ENCODE assay signal across 8 mouse cellular contexts in the genomic region with DNA sequence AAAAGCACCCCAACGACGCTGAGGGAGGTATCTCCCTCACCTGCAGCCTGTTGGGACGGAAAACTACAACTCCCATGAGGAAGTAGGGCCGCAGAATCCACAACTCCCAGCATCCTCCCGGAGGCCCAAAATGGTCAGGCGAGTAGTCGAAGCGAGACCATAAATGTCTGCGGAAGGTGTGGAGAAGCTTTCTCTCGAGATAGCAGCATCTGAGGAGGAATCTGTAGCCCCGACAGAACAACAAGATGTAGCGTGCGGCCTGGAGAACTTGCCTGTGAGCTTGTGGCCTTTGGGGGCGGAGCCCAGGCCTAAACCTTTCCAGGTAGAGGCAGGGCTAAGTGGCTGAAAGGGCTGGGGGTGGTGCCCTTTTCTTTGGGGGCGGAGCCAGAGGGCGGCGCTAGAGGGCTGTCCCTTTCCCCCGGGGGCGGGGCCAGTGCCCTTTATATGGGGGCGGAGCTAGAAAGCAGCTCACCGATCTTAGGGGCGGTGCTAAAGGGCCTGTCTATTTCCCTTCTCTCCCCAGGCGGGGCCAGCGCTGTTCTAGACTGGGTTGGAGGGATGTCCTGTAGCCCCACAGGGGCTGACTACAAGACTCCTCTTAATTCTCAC. TPM values are rescaled to one million over a fixed set of nuclear protein-coding genes. Genes with fewer than 3 reads are reported as not detected.
DNase-seq lines count a peak whose midpoint lies in the region; ATAC-seq and TF ChIP-seq lines count a peak whose summit lies in the region.

TSS of gene Setmar (plus strand) at position 128 of the 609 bp plus-strand sequence.

- H3K4me1 ChIP-seq in forebrain, embryonic 10.5 days = peaks cover 11% of the 10 kb centered on the region
- H3K4me1 ChIP-seq in heart, embryonic 15.5 days (replicated peaks) = no peaks in the 10 kb centered on the region
- peaks cover 0 to 3% of the 10 kb centered on the region in 2 experiments; a peak in 1 of 4 replicates for H3K4me1 ChIP-seq in liver, embryonic 14.5 days (replicated peaks; ENCODE audit: control insufficient read depth in 2 of 2, insufficient read depth in 2 of 2, low read length in 1 of 2)
- H3K4me1 ChIP-seq in neural tube, embryonic 11.5 days (ENCODE audit: control insufficient read depth, insufficient read depth, low read length) = no peaks in the 10 kb centered on the region
- H3K4me1 ChIP-seq in stomach, postnatal 0 days (replicated peaks; ENCODE audit: control insufficient read depth, insufficient read depth) = no peaks in the 10 kb centered on the region

- peak within 1 kb of the TSS; percentile 65 for H3K4me3 ChIP-seq in forebrain, embryonic 10.5 days
- peak within 1 kb of the TSS; percentile 65 for H3K4me3 ChIP-seq in heart, embryonic 15.5 days
- H3K4me3 ChIP-seq in liver, embryonic 14.5 days (ENCODE audit: insufficient read depth in 1 of 2, low read depth in 2 of 2, low read length in 2 of 2) = peak within 1 kb of the TSS; percentile 59 to 94
- peak within 1 kb of the TSS; percentile 44 for H3K4me3 ChIP-seq in neural tube, embryonic 11.5 days (ENCODE audit: low read depth, low read length)
- H3K4me3 ChIP-seq in stomach, postnatal 0 days (ENCODE audit: low read depth, low read length) = peak within 1 kb of the TSS; percentile 54

- WGBS in forebrain, embryonic 10.5 days = under 1% methylated on average over 24 of the region's 24 CpGs
- under 1% methylated on average over 22 of the region's 24 CpGs for WGBS in heart, embryonic 15.5 days
- WGBS in liver, embryonic 14.5 days (ENCODE audit: insufficient replicate concordance) = under 1% methylated on average over 22 of the region's 24 CpGs
- 0% methylated on average over 19 of the region's 24 CpGs for WGBS in neural tube, embryonic 11.5 days
- WGBS in stomach, postnatal 0 days = under 1% methylated on average over 21 of the region's 24 CpGs

- TF ChIP-seq EP300 in liver, embryonic 14.5 days (IDR thresholded peaks at IDR 0.05; ENCODE audit: low read depth) = no peak
- TF ChIP-seq EP300 in stomach, postnatal 0 days (optimal IDR thresholded peaks at IDR 0.05) = no peak

- peak within 1 kb of the TSS; percentile 67 for H3K9ac ChIP-seq in heart, embryonic 15.5 days
- H3K9ac ChIP-seq in liver, embryonic 14.5 days (replicated peaks) = peak within 1 kb of the TSS; percentile 62
- peak within 1 kb of the TSS; percentile 48 for H3K9ac ChIP-seq in neural tube, embryonic 11.5 days (ENCODE audit: low read length)
- H3K9ac ChIP-seq in stomach, postnatal 0 days (ENCODE audit: low read length) = peak within 1 kb of the TSS; percentile 63

- H3K36me3 ChIP-seq in forebrain, embryonic 10.5 days (replicated peaks) = no peaks in the 10 kb centered on the region
- no peaks in the 10 kb centered on the region for H3K36me3 ChIP-seq in heart, embryonic 15.5 days
- no peaks in the 10 kb centered on the region for H3K36me3 ChIP-seq in liver, embryonic 14.5 days (replicated peaks; ENCODE audit: control insufficient read depth, insufficient read depth, low read depth)
- H3K36me3 ChIP-seq in neural tube, embryonic 11.5 days (ENCODE audit: control insufficient read depth, insufficient read depth, low read length) = no peaks in the 10 kb centered on the region
- no peaks in the 10 kb centered on the region for H3K36me3 ChIP-seq in stomach, postnatal 0 days (ENCODE audit: control insufficient read depth, insufficient read depth, low read length)

- H3K27ac ChIP-seq in forebrain, embryonic 10.5 days = peak within 1 kb of the TSS; percentile 91
- peak within 1 kb of the TSS; percentile 87 for H3K27ac ChIP-seq in heart, embryonic 15.5 days
- H3K27ac ChIP-seq in liver, embryonic 14.5 days = no peak within 1 kb of the TSS
- peak within 1 kb of the TSS; percentile 58 for H3K27ac ChIP-seq in neural tube, embryonic 11.5 days (ENCODE audit: low read depth, low read length)
- peak within 1 kb of the TSS; percentile 90 for H3K27ac ChIP-seq in stomach, postnatal 0 days (replicated peaks)

- peak; percentile 95 for ATAC-seq in CD4-positive, CD25-positive, alpha-beta regulatory T cell, adult 4 months
- ATAC-seq in heart, embryonic 15.5 days (replicated peaks; ENCODE audit: insufficient number of reproducible peaks, insufficient read depth, low FRiP score, low read depth) = peak; percentile 97
- ATAC-seq in liver, embryonic 14.5 days (ENCODE audit: insufficient read depth) = peak; percentile 97
- ATAC-seq in neural tube, embryonic 11.5 days (ENCODE audit: insufficient read depth, low FRiP score, low TSS enrichment) = peak; percentile 95
- peak; percentile 98 for ATAC-seq in stomach, postnatal 0 days (ENCODE audit: low FRiP score, low TSS enrichment)

- H3K27me3 ChIP-seq in forebrain, embryonic 10.5 days (ENCODE audit: poor library complexity, severe bottlenecking) = no peaks in the 10 kb centered on the region
- H3K27me3 ChIP-seq in heart, embryonic 15.5 days = no peaks in the 10 kb centered on the region
- H3K27me3 ChIP-seq in liver, embryonic 14.5 days (ENCODE audit: control insufficient read depth, insufficient read depth, low read length) = no peaks in the 10 kb centered on the region
- no peaks in the 10 kb centered on the region for H3K27me3 ChIP-seq in neural tube, embryonic 11.5 days (ENCODE audit: control insufficient read depth, insufficient read depth, low read length)
- no peaks in the 10 kb centered on the region for H3K27me3 ChIP-seq in stomach, postnatal 0 days (ENCODE audit: control insufficient read depth, insufficient read depth, low read length)

- DNase-seq in c-Kit-negative CD71-positive TER-119-positive erythroid progenitor cells, embryonic 14.5 days (ENCODE audit: low read depth, low spot score) = peak; percentile 78
- DNase-seq in forebrain, embryonic 10.5 days (ENCODE audit: extremely low spot score, low spot score) = peak; percentile 95
- peak; percentile 97 to 99 for DNase-seq in kidney, postnatal 25 days
- DNase-seq in liver, embryonic 14.5 days (ENCODE audit: low read depth in 3 of 3, low spot score in 3 of 3) = peak; percentile 80 to 87 (median 81)
- DNase-seq in neural tube, embryonic 11.5 days (ENCODE audit: low spot score) = peak; percentile 95
- DNase-seq in stomach, postnatal 0 days (ENCODE audit: low spot score) = peak; percentile 99

- TF ChIP-seq CTCF in liver, embryonic 14.5 days (IDR thresholded peaks at IDR 0.05; ENCODE audit: low read depth) = 0 out of 2 replicates have a peak, but pooled peaks have one; percentile 19
- TF ChIP-seq CTCF in stomach, postnatal 0 days (IDR thresholded peaks at IDR 0.05; ENCODE audit: low read depth) = peak; percentile 50

- H3K9me3 ChIP-seq in forebrain, embryonic 10.5 days = no peaks in the 10 kb centered on the region
- no peaks in the 10 kb centered on the region for H3K9me3 ChIP-seq in heart, embryonic 15.5 days (replicated peaks)
- no peaks in the 10 kb centered on the region for H3K9me3 ChIP-seq in liver, embryonic 14.5 days (ENCODE audit: control insufficient read depth, low read length)
- no peaks in the 10 kb centered on the region for H3K9me3 ChIP-seq in neural tube, embryonic 11.5 days (ENCODE audit: control insufficient read depth, low read length)
- no peaks in the 10 kb centered on the region for H3K9me3 ChIP-seq in stomach, postnatal 0 days (ENCODE audit: control insufficient read depth, low read length)

- H3K4me2 ChIP-seq in heart, embryonic 15.5 days = peak within 1 kb of the TSS; percentile 83
- H3K4me2 ChIP-seq in liver, embryonic 14.5 days (ENCODE audit: low read depth) = peak within 1 kb of the TSS; percentile 69
- H3K4me2 ChIP-seq in neural tube, embryonic 11.5 days (ENCODE audit: low read depth) = peak within 1 kb of the TSS; percentile 49
- peak within 1 kb of the TSS; percentile 77 for H3K4me2 ChIP-seq in stomach, postnatal 0 days (replicated peaks; ENCODE audit: low read depth)

RNA-seq across cellular contexts. Expression of gene Setmar, which starts in this region (rescaled TPM):
- 1 to 10 TPM; 2.9 to 3.0 TPM for polyA plus RNA-seq in CD4-positive, CD25-positive, alpha-beta regulatory T cell, adult 4 months (2017; shearing (Covaris generic))
- 7.1 and 8.1 TPM in 2 replicates for polyA plus RNA-seq in forebrain, embryonic 10.5 days (2016; fragmentation: Nextera tagmentation; extraction: Ambion mirVana)
- 4.8 and 5.6 TPM in 2 replicates for polyA plus RNA-seq in heart, embryonic 15.5 days (2015; fragmentation: Nextera tagmentation; extraction: Ambion mirVana)
- polyA plus RNA-seq in liver, embryonic 14.5 days (2012; rRNA removed) = 0.95 and 1.5 TPM in 2 replicates
- polyA plus RNA-seq in liver, embryonic 14.5 days (2014; fragmentation: Nextera tagmentation; extraction: Ambion mirVana) = 1.4 and 1.5 TPM in 2 replicates
- 8.9 and 9.6 TPM in 2 replicates for polyA plus RNA-seq in neural tube, embryonic 11.5 days (2014; fragmentation: Nextera tagmentation; extraction: Ambion mirVana)
- polyA plus RNA-seq in stomach, postnatal 0 days (2015; fragmentation: Nextera tagmentation; extraction: Ambion mirVana) = 5.5 TPM in 2 replicates
